Mouse (Mus musculus): ENCODE measurements around the gene Tal1. TPM values are rescaled to one million over a fixed set of nuclear protein-coding genes. Genes with fewer than 3 reads are reported as not detected.

The Tal1 gene
- polyA plus RNA-seq, 1 experiment from 2014 or later = 8.5 TPM

Other genes starting within 250 kb of the Tal1 start
- not detected in 2 replicates for gene Gm12830, start 234.7 kb upstream of the Tal1 start, polyA plus RNA-seq (2015; fragmentation: Nextera tagmentation; extraction: Ambion mirVana)
- 0.46 and 0.88 TPM in 2 replicates for gene Foxd2, start 147.6 kb upstream of the Tal1 start, polyA plus RNA-seq (2015; fragmentation: Nextera tagmentation; extraction: Ambion mirVana)
- gene Foxe3, start 130.4 kb upstream of the Tal1 start, polyA plus RNA-seq (2015; fragmentation: Nextera tagmentation; extraction: Ambion mirVana) = 0.27 and 0.34 TPM in 2 replicates
- 166 and 187 TPM in 2 replicates for gene Cmpk1, start 69.2 kb upstream of the Tal1 start, polyA plus RNA-seq (2015; fragmentation: Nextera tagmentation; extraction: Ambion mirVana)
- 1.8 and 2.6 TPM in 2 replicates for gene Stil, start 56.3 kb upstream of the Tal1 start, polyA plus RNA-seq (2015; fragmentation: Nextera tagmentation; extraction: Ambion mirVana)
- gene Pdzk1ip1, start 32.3 kb downstream of the Tal1 start, polyA plus RNA-seq (2015; fragmentation: Nextera tagmentation; extraction: Ambion mirVana) = 3.0 and 3.8 TPM in 2 replicates
- gene Cyp4x1, start 77.9 kb downstream of the Tal1 start, polyA plus RNA-seq (2015; fragmentation: Nextera tagmentation; extraction: Ambion mirVana) = 10.7 and 11.0 TPM in 2 replicates
- not detected in 2 replicates for gene Cyp4a29, start 185.7 kb downstream of the Tal1 start, polyA plus RNA-seq (2015; fragmentation: Nextera tagmentation; extraction: Ambion mirVana)
- gene Cyp4a12a, start 242.6 kb downstream of the Tal1 start, polyA plus RNA-seq (2015; fragmentation: Nextera tagmentation; extraction: Ambion mirVana) = not detected in 2 replicates

Measured in midbrain, embryonic 15.5 days (tissue).